Mouse (Mus musculus) ES-Bruce4 (cell line): ENCODE data around the gene Smim20.

Experiments
- CTCF ChIP-seq: IDR thresholded peaks from one replicate; pipeline ENCODE4 v1.8.1; 2011; ENCODE audit warnings: low read depth, low read length
- POLR2A ChIP-seq: IDR thresholded peaks from one replicate; pipeline ENCODE4 v1.8.1; 2011; ENCODE audit warnings: low read length; ENCODE audit not compliant: insufficient read depth

GRCm38 (mm10) chr5:53259894-53260293 is 7.0 kb upstream of the Smim20 start:
- TF ChIP-seq POLR2A = no peak
- TF ChIP-seq CTCF = no peak
